Mouse (Mus musculus) heart, postnatal 0 days (tissue): ENCODE measurements around the gene Fam129b.

ENCODE experiments used
- CTCF ChIP-seq: IDR thresholded peaks from 2 replicates; pipeline ENCODE4 v1.5.1; 2016; ENCODE audit warnings: antibody characterized with exemption, control low read depth, low read depth
- EP300 ChIP-seq: IDR thresholded peaks from 2 replicates; pipeline ENCODE4 v1.6.1; 2016; ENCODE audit warnings: antibody characterized with exemption, low read depth

DNA sequence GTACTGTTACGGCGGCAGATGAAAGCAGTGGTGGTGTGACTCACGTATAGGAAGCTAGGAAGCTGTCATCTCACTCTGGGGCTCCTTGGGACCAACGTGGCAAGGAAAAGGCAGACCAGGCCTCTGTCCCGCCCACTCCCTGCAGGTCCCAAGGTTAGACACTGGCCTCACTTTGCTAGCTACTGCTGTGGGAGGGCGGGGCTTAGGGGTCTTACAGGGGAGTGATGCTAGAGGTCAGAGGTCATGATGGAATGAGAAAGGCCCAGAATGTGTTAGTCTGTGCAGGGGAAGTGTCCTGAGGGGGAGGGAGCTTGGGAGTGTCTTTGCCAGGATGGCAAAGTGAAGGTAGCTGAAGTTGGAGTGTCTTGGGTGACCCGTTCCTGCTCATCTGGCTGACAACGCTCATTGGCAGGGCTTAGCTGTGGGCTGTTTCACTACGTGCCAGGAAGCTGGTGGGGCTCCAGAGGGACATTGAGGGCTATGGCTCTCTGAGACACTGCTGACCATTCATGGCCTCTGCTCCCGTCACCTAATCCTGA, 48.5 kb downstream of the Fam129b start:
- TF ChIP-seq CTCF (no peak), EP300 (no peak)
